Mouse (Mus musculus) gonadal fat pad, adult 2 months (tissue): ENCODE measurements around the gene Lrrn1. TPM values are rescaled to one million over a fixed set of nuclear protein-coding genes. Genes with fewer than 3 reads are reported as not detected.

Experiments
- DNase-seq: peaks from one replicate; pipeline ENCODE4 v3.0.0-alpha.2; 2012; ENCODE audit warnings: low read depth
- polyA plus RNA-seq: library from polyadenylated mRNA; depleted of rRNA; stranded (reverse); fragments of >200 nt; gene quantifications from 2 replicates; pipeline ENCODE4 v1.2.3, GENCODE M21; 2012

Gene Lrrn1
- polyA plus RNA-seq, 1 experiment = 3.1 TPM

DNA sequence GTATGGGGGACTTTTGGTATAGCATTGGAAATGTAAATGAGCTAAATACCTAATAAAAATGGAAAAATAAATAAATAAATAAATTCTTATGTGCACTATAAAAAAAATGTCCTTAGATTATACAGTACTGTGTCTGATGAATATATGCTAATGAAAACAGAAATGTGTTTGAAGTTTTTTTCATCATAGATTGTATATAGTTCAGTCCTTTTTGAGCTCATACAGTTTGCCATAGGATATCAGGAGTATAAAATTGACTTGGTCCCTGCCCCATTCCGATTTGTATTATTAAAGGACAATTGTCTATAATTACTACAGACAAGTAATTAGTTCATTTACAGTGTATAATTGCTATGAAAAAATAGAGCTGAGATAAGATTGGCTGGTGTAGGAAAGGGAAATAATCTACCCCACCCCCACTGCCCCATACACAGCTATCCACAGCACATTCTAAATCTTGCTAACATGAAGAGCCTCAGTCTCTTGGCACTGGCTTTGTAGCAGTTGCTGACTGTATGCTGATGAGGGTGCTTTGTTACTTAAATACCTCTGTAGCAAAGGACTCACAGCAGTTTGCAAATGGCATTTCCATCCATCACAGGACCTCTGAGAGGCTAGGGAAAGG is 54.3 kb downstream of the Lrrn1 start:
- no peak for DNase-seq

DNA sequence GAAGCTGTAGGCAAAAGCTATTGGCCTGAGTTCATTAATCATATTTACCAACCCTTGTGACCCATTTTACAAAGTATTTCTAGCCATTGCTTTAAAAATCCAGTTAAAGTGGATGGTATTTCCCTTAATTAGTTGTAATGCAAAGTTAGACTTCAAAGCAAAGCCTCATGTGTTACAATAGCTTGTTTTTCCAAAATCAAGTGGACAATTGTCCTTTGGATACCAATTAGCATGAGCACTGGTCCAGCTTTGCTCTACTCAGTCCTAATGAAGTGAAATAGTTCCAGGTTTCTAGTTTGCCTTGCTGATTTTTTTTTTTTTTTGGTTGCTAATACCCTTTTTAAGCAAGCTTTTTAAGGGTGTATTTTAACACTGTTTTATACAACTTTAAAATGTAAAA is 75.6 kb downstream of the Lrrn1 start:
- DNase-seq = no peak

DNA sequence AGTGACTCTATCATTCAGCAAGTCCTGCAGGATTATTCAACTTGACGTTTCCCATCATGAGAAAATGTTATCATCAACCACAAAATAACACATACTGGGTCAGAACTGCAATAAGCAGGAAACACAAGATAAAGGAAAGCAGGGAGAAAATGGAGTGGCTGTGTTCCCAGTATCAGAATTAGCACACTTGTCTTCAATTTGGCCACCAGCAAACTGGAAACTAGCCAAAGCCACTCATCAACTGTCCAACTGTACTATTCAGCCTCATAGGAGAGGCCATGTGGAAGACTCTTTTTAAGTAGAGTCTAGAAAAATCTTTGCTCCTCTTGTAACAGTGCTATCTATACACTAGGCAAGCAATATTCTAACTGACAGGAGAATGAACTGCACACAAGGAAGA is 84.7 kb downstream of the Lrrn1 start:
- no peak for DNase-seq
